20 mouse cellular contexts compared by ENCODE assay signal in the genomic region with DNA sequence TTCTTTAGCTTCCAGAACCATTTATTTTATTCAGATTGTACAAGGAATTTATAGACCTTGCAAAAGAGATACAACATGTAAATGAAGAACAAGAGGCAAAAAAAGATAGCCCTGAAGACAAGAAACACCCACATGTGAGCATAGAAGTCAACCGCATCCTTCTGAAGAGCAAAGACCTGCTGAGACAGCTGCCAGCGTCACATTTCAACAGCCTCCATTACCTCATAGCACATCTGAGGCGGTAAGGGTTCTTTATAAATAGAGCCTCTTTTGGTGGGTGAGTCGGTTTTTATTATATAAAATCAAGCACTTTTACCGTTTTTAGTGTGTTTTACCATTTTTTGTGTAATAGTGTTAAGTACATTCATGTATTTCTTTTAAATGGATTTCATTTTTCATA. TPM values are rescaled to one million over a fixed set of nuclear protein-coding genes. Genes with fewer than 3 reads are reported as not detected.
DNase-seq lines count a peak whose midpoint lies in the region; ATAC-seq and TF ChIP-seq lines count a peak whose summit lies in the region.
"Had no signal": no experiment of that assay in that cellular context is flagged by ENCODE, and none has a peak within 500 bp of the region (broad histone marks: within the 10 kb centered on the region; RNA-seq: fewer than 3 reads in every experiment).

No protein-coding gene starts in this region.

- H3K4me2 ChIP-seq in myocyte (ENCODE audit: low read depth) = no peak overlapping the region
- H3K4me2 ChIP-seq: embryonic facial prominence, embryonic 13.5 days; embryonic facial prominence, embryonic 15.5 days; forebrain, embryonic 13.5 days had no signal

- DNase-seq in frontal cortex, postnatal 14 days (ENCODE audit: low spot score in 2 of 2) = no peak
- DNase-seq in left cerebral cortex, postnatal 4 days = no peak
- no peak for DNase-seq in urinary bladder, postnatal 10 days (ENCODE audit: low spot score)
- DNase-seq: adrenal gland, adult 2 months; adrenal gland, postnatal 10 days; adrenal gland, postnatal 25 days; B cell, adult 2 months; cerebellum, adult 11 months; cerebellum, adult 18-20 months; cerebellum, adult 8-10 months; cerebellum, adult 9-11 months; cerebellum, postnatal 14 days; cerebellum, postnatal 36 days; embryo, embryonic 11 days had no signal

- no peak overlapping the region for H3K4me3 ChIP-seq in myocyte
- H3K4me3 ChIP-seq: embryonic facial prominence, embryonic 13.5 days; embryonic facial prominence, embryonic 15.5 days; forebrain, embryonic 13.5 days had no signal

- peaks cover 47% of the 10 kb centered on the region for H3K36me3 ChIP-seq in myocyte (ENCODE audit: control insufficient read depth, insufficient read depth)

- no peaks in the 10 kb centered on the region for H3K79me2 ChIP-seq in myocyte (ENCODE audit: control insufficient read depth, insufficient read depth)

- intact Hi-C loops in left cerebral cortex, postnatal 4 days (cut with DNase I) = no loop called here

- TF ChIP-seq POLR2A in myocyte (IDR thresholded peaks at IDR 0.05; ENCODE audit: insufficient read length, low read depth) = no peak

- ATAC-seq in frontal cortex, adult (ENCODE audit: low TSS enrichment) = peak; percentile 41; the same call in 1 of the 2 replicates
- ATAC-seq: forebrain, embryonic 13.5 days; forebrain, embryonic 16.5 days had no signal

- no peak overlapping the region for H3ac ChIP-seq in myocyte (ENCODE audit: control insufficient read depth, insufficient read length)

- no peaks in the 10 kb centered on the region for H3K27me3 ChIP-seq in myocyte (ENCODE audit: control insufficient read depth, insufficient read depth, insufficient read length)
- H3K27me3 ChIP-seq: embryonic facial prominence, embryonic 13.5 days; embryonic facial prominence, embryonic 15.5 days; forebrain, embryonic 13.5 days had no signal

TF ChIP-seq in myocyte, 11 proteins besides CTCF, POLR2A, EP300 and RAD21:
- TF ChIP-seq TCF12 (IDR thresholded peaks at IDR 0.05; ENCODE audit: insufficient read depth, poor library complexity, severe bottlenecking) = no peak
- TF ChIP-seq MYOD1 (IDR thresholded peaks at IDR 0.05; ENCODE audit: control insufficient read depth in 1 of 3, insufficient read length in 2 of 3, low read depth in 2 of 3) = peak in 2 of 3 experiments; percentile 49 to 69

RNA-seq across cellular contexts. Expression of gene Abca4, which starts 34.4 kb away (rescaled TPM):
- polyA plus RNA-seq in myocyte (2012; fragmentation: generic; extraction: Trizol) = 1.7 TPM
- total RNA-seq in left cerebral cortex, postnatal 4 days (2021) = 1 to 10 TPM; 3.4 to 3.8 TPM

RNA-seq across cellular contexts. Expression of gene Arhgap29, which starts 57.5 kb away (rescaled TPM):
- 13.7 TPM for polyA plus RNA-seq in myocyte (2012; fragmentation: generic; extraction: Trizol)
- 10 to 100 TPM; 50.7 to 56.0 TPM for total RNA-seq in left cerebral cortex, postnatal 4 days (2021)
